Mouse (Mus musculus): ENCODE results near the gene Sun5. TPM values are rescaled to one million over a fixed set of nuclear protein-coding genes. Genes with fewer than 3 reads are reported as not detected.

Gene Sun5
- polyA plus RNA-seq, 1 experiment, result not detected

DNA sequence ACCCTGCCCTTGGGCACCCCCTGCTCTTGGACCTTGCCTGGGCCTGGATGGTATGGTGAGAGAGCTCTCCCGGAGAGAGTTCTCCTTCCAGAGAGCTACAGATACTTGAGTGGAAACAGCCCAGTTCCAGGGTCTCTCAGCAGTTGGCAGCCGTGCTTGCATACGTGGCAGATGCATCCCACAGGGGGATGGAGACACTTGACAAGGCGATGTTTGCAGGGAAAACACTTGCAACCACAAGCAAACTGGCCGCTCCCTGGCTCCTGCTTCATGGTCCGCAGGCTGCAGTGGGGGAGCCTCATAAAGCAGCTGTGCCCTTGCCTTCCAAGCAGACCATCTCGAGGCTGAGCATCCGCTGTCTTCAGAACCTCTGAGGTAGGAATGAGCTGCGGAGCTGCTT is 3.9 kb upstream of the Sun5 start, which contains the start of gene Bpifb2:
Bpifb2 (plus strand) TSS at position 301 of the 400 bp plus-strand sequence.
- H3K36me3 ChIP-seq (ENCODE audit: control insufficient read depth, insufficient read depth, low read length), result no peaks in the 10 kb centered on the region
- no peak for TF ChIP-seq POLR2A (IDR thresholded peaks at IDR 0.05; ENCODE audit: low read depth, low read length)
- no peak for TF ChIP-seq CTCF (conservative IDR thresholded peaks at IDR 0.05; ENCODE audit: insufficient read depth, insufficient read length, low read depth, low read length)
- WGBS, result 61% methylated on average over 9 of the region's 9 CpGs
- DNase-seq, result no peak
- H3K27ac ChIP-seq (ENCODE audit: insufficient read depth, low read depth, low read length), result no peak within 1 kb of the TSS
- no peaks in the 10 kb centered on the region for H3K27me3 ChIP-seq (replicated peaks; ENCODE audit: control insufficient read depth, insufficient read depth, low read length)
- no peak within 1 kb of the TSS for H3K4me3 ChIP-seq (ENCODE audit: insufficient read depth, low read depth, low read length)
- no peaks in the 10 kb centered on the region for H3K4me1 ChIP-seq (ENCODE audit: control insufficient read depth, insufficient read depth, low read length)

DNA sequence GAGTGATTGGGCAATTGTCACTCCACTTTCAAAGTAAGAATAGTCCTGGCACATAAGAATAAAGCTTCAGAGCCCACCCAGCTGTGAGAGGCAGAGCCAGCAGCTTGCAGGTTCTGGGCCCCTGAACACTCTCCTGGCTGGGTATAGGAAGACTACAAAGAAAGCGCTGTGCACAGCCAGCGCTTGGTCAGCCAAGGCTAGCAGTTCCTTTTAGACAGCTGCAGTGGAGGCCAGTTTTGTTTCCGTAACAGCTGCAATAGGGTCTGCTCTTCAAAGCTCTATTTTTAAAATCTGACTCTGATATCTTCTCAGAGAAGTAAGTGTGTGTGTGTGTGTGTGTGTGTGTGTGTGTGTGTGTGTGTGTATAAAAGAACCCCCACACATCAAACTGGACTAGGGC is 8.9 kb downstream of the Sun5 start:
- 69% methylated on average over 3 of the region's 3 CpGs for WGBS
- Histone ChIP-seq H3K27me3 (replicated peaks; ENCODE audit: control insufficient read depth, insufficient read depth, low read length) (no peaks in the 10 kb centered on the region), H3K27ac (ENCODE audit: insufficient read depth, low read depth, low read length) (no peak overlapping the region), H3K36me3 (ENCODE audit: control insufficient read depth, insufficient read depth, low read length) (no peaks in the 10 kb centered on the region), H3K4me1 (ENCODE audit: control insufficient read depth, insufficient read depth, low read length) (no peaks in the 10 kb centered on the region), H3K4me3 (ENCODE audit: insufficient read depth, low read depth, low read length) (no peak overlapping the region)
- DNase-seq, result no peak
- TF ChIP-seq CTCF (conservative IDR thresholded peaks at IDR 0.05; ENCODE audit: insufficient read depth, insufficient read length, low read depth, low read length), result no peak
- no peak for TF ChIP-seq POLR2A (IDR thresholded peaks at IDR 0.05; ENCODE audit: low read depth, low read length)

DNA sequence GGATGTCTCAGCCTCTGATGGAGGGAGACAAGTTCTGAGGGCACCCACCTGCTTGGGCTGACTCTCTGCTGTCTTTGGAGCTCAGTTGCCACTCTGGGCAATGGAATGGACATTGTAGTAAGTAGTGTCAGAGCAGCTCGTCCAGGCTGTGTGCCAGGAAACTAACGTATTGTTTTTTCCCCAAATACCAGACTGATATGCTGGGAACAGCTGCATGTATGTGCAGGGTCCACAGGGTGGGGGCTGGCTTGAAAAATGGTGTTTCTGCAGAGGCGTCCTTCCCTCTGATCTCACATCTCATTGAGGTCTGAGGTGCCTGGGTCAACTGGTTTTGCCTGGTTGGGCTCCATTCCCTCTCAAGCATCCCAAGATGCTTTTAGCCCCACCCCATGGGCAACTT is 10.2 kb downstream of the Sun5 start:
- no peak for DNase-seq
- no peak for TF ChIP-seq POLR2A (IDR thresholded peaks at IDR 0.05; ENCODE audit: low read depth, low read length)
- no peak for TF ChIP-seq CTCF (conservative IDR thresholded peaks at IDR 0.05; ENCODE audit: insufficient read depth, insufficient read length, low read depth, low read length)
- no peak overlapping the region for H3K4me3 ChIP-seq (ENCODE audit: insufficient read depth, low read depth, low read length)

DNA sequence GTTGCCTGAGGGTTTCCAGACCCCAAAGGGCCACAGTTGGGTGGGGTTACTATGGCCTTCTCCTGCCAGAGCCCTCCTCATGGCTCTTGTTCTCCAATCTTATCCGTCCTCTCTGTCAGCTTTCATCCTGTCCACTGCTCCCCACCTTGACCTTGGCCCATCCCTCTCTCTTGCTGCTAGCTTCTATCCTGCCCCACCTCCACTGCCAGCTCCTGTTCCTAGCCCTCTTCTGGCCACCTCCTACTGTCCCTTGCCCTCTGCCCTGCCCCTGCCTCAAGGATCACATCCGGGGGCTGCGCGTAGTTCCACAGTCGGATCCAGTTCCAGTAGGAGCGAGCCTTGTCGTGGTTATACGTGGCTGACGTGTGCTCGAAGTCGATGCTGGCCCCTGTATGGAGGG is 10.6 kb downstream of the Sun5 start:
- 58% methylated on average over 11 of the region's 11 CpGs for WGBS
- no peak for TF ChIP-seq POLR2A (IDR thresholded peaks at IDR 0.05; ENCODE audit: low read depth, low read length)
- TF ChIP-seq CTCF (conservative IDR thresholded peaks at IDR 0.05; ENCODE audit: insufficient read depth, insufficient read length, low read depth, low read length), result no peak
- Histone ChIP-seq H3K4me1 (ENCODE audit: control insufficient read depth, insufficient read depth, low read length) (no peaks in the 10 kb centered on the region), H3K4me3 (ENCODE audit: insufficient read depth, low read depth, low read length) (no peak overlapping the region), H3K36me3 (ENCODE audit: control insufficient read depth, insufficient read depth, low read length) (no peaks in the 10 kb centered on the region), H3K27me3 (replicated peaks; ENCODE audit: control insufficient read depth, insufficient read depth, low read length) (no peaks in the 10 kb centered on the region), H3K27ac (ENCODE audit: insufficient read depth, low read depth, low read length) (no peak overlapping the region)
- DNase-seq, result no peak

More for the DNA sequence above, 10.2 kb downstream of the Sun5 start:
- H3K4me1 ChIP-seq (ENCODE audit: control insufficient read depth, insufficient read depth, low read length), result no peaks in the 10 kb centered on the region
- H3K36me3 ChIP-seq (ENCODE audit: control insufficient read depth, insufficient read depth, low read length), result no peaks in the 10 kb centered on the region
- 57% methylated on average over 3 of the region's 3 CpGs for WGBS
- H3K27ac ChIP-seq (ENCODE audit: insufficient read depth, low read depth, low read length), result no peak overlapping the region
- no peaks in the 10 kb centered on the region for H3K27me3 ChIP-seq (replicated peaks; ENCODE audit: control insufficient read depth, insufficient read depth, low read length)

DNA sequence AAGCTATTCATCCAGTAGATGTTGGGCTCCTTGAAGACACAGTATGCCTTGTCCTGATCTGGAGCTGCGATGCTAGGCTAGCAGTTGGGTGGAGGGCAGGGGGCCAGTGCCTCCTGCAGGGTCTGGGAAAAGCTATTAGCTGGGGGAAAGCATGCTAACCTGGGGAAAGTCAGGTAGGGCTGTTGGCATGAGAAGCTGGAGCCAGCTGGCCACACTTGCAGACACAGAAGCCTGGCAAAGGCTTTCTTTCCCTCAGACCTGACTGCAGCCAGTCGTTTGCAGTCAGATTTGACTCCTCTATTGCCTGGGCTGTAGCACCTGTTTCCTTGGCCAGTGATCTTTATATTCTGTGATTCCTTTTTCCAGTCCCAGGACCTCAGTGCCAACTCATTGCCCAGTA is 11.3 kb downstream of the Sun5 start:
- Histone ChIP-seq H3K4me3 (ENCODE audit: insufficient read depth, low read depth, low read length) (no peak overlapping the region), H3K4me1 (ENCODE audit: control insufficient read depth, insufficient read depth, low read length) (no peaks in the 10 kb centered on the region), H3K36me3 (ENCODE audit: control insufficient read depth, insufficient read depth, low read length) (no peaks in the 10 kb centered on the region), H3K27me3 (replicated peaks; ENCODE audit: control insufficient read depth, insufficient read depth, low read length) (no peaks in the 10 kb centered on the region), H3K27ac (ENCODE audit: insufficient read depth, low read depth, low read length) (no peak overlapping the region)
- TF ChIP-seq POLR2A (IDR thresholded peaks at IDR 0.05; ENCODE audit: low read depth, low read length) (no peak), CTCF (conservative IDR thresholded peaks at IDR 0.05; ENCODE audit: insufficient read depth, insufficient read length, low read depth, low read length) (no peak)
- DNase-seq, result no peak
- WGBS, result 92% methylated on average over 2 of the region's 2 CpGs

DNA sequence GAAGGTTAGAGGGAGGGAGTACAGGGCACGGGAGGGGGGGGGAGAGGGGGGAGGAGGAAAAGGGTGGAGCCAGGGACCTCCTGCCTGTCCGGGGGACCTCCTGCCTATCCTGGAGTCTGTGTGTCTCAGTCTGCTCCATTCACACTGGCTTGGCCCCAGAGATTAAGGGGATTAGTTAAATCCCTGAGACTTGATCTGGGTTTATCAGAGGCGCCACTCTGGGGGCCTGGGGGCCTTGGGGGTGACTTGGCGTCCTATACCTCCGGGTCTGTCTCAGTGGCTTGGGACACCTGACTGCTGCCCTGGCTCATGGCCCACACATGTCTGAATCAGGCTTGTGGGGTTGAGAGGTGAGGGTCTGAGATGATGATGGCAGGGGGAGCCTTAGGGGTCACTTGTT is 17.3 kb downstream of the Sun5 start:
- no peak for TF ChIP-seq CTCF (conservative IDR thresholded peaks at IDR 0.05; ENCODE audit: insufficient read depth, insufficient read length, low read depth, low read length)
- no peak for TF ChIP-seq POLR2A (IDR thresholded peaks at IDR 0.05; ENCODE audit: low read depth, low read length)
- no peak overlapping the region for H3K4me3 ChIP-seq (ENCODE audit: insufficient read depth, low read depth, low read length)
- no peaks in the 10 kb centered on the region for H3K4me1 ChIP-seq (ENCODE audit: control insufficient read depth, insufficient read depth, low read length)
- WGBS, result 30% methylated on average over 5 of the region's 5 CpGs
- no peaks in the 10 kb centered on the region for H3K36me3 ChIP-seq (ENCODE audit: control insufficient read depth, insufficient read depth, low read length)
- DNase-seq, result no peak
- H3K27me3 ChIP-seq (replicated peaks; ENCODE audit: control insufficient read depth, insufficient read depth, low read length), result no peaks in the 10 kb centered on the region
- no peak overlapping the region for H3K27ac ChIP-seq (ENCODE audit: insufficient read depth, low read depth, low read length)

DNA sequence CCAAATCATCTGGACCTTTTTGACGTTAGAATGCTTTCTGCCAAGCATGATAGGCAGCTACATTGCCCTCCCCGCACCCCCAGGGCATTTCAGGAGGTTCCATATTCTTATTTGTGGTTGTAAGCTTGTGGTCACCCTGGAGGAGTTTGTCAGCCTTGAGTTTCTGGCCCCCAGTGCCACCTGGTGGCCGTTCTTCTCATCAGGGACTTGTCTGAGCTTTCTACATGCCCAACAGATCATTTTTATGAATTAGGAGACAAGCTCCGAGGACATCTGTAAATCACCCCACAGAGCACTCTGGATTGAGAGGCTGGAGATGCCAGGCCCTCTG is 19.9 kb downstream of the Sun5 start:
- no peaks in the 10 kb centered on the region for H3K36me3 ChIP-seq (ENCODE audit: control insufficient read depth, insufficient read depth, low read length)
- no peaks in the 10 kb centered on the region for H3K27me3 ChIP-seq (replicated peaks; ENCODE audit: control insufficient read depth, insufficient read depth, low read length)
- 26% methylated on average over 4 of the region's 4 CpGs for WGBS
- TF ChIP-seq CTCF (conservative IDR thresholded peaks at IDR 0.05; ENCODE audit: insufficient read depth, insufficient read length, low read depth, low read length) (peak; percentile 58), POLR2A (IDR thresholded peaks at IDR 0.05; ENCODE audit: low read depth, low read length) (no peak)
- no peaks in the 10 kb centered on the region for H3K4me1 ChIP-seq (ENCODE audit: control insufficient read depth, insufficient read depth, low read length)
- no peak overlapping the region for H3K27ac ChIP-seq (ENCODE audit: insufficient read depth, low read depth, low read length)
- no peak overlapping the region for H3K4me3 ChIP-seq (ENCODE audit: insufficient read depth, low read depth, low read length)
- DNase-seq, result peak; percentile 58
